Mouse (Mus musculus) CH12F3 (cell line): ENCODE measurements around the gene Nuak1.

Experiments
- in situ Hi-C: fragments of 300-500 bp; cut with MboI; formaldehyde crosslinking; loops from 2 replicates; pipeline ENCODE4 v1.14.3; 2020; ENCODE audit warnings: low sequenced_read_pairs

Gene Nuak1

GRCm38 (mm10) chr10:84357593-84357992 is 82.8 kb downstream of the Nuak1 start:
- in situ Hi-C loops, result no loop called here

- in situ Hi-C loops, result no loop called here
Observed at GRCm38 (mm10) chr10:84354323-84354722, 86.1 kb downstream of the Nuak1 start.

GRCm38 (mm10) chr10:84345730-84346129 is 94.7 kb downstream of the Nuak1 start:
- in situ Hi-C loops, result no loop called here

- in situ Hi-C loops, result no loop called here
Observed at GRCm38 (mm10) chr10:84343536-84343935, 96.9 kb downstream of the Nuak1 start.

GRCm38 (mm10) chr10:84339456-84339855 is 100.9 kb downstream of the Nuak1 start:
- in situ Hi-C loops, result no loop called here

- in situ Hi-C loops, result no loop called here
Observed at GRCm38 (mm10) chr10:84338752-84339151, 101.6 kb downstream of the Nuak1 start.

GRCm38 (mm10) chr10:84335441-84335840 is 105.0 kb downstream of the Nuak1 start:
- in situ Hi-C loops, result no loop called here

- in situ Hi-C loops, result no loop called here
Observed at GRCm38 (mm10) chr10:84329822-84330221, 110.6 kb downstream of the Nuak1 start.

GRCm38 (mm10) chr10:84329336-84329735 is 111.1 kb downstream of the Nuak1 start:
- in situ Hi-C loops, result no loop called here

GRCm38 (mm10) chr10:84324018-84324417 is 116.4 kb downstream of the Nuak1 start:
- in situ Hi-C loops, result no loop called here
